Mouse (Mus musculus) bone marrow macrophage, adult 2 months (primary cell): Measurements from ENCODE around the gene Sorcs1.

Source experiments
- CTCF ChIP-seq: IDR thresholded peaks from 2 replicates; pipeline ENCODE4 v1.5.1; 2012; ENCODE audit warnings: low read depth, mild to moderate bottlenecking, low read length, moderate library complexity
- POLR2A ChIP-seq: IDR thresholded peaks from 2 replicates; pipeline ENCODE4 v1.6.1; 2012; ENCODE audit warnings: mild to moderate bottlenecking, low read depth, low read length, borderline replicate concordance

- no peak for TF ChIP-seq CTCF
- TF ChIP-seq POLR2A: no peak
These were observed 572.4 kb downstream of the Sorcs1 start for GRCm38 (mm10) chr19:50105842-50106585.
